Mouse (Mus musculus) CH12.LX (cell line): Measurements from ENCODE around the gene Zmat5. TPM values are rescaled to one million over a fixed set of nuclear protein-coding genes. Genes with fewer than 3 reads are reported as not detected.
"Not testable (repeated sequence)": the region's sequence is repeated elsewhere in the genome, so short reads cannot be mapped to it uniquely, and the experiment has no call there.

ENCODE experiments used
- DNase-seq: peaks from one replicate; pipeline ENCODE4 v3.0.0-alpha.2; 2013; ENCODE audit errors: extremely low read depth
- H3K27ac ChIP-seq: 2 replicates; pipeline ENCODE4 v1.5.1; 2012; ENCODE audit warnings: low read depth, mild to moderate bottlenecking, control low read depth, moderate library complexity; ENCODE audit not compliant: insufficient read depth
- H3K27me3 ChIP-seq: replicated peaks from 2 replicates; pipeline ENCODE3; 2012; ENCODE audit warnings: inconsistent platforms
- H3K36me3 ChIP-seq, 2 experiments: replicated peaks in 1 of 2; 2 replicates each; pipeline versions ENCODE3 to v1.6.1; 2012; ENCODE audit warnings: inconsistent platforms in 1 of 2, low read length in 1 of 2, mild to moderate bottlenecking in 1 of 2, mixed read lengths in 1 of 2, moderate library complexity in 1 of 2; ENCODE audit not compliant: control insufficient read depth in 1 of 2, insufficient read depth in 1 of 2
- H3K4me1 ChIP-seq, 2 experiments: 2 replicates each; pipeline ENCODE4 v1.6.1; 2012; ENCODE audit warnings: inconsistent platforms in 1 of 2, moderate library complexity in 1 of 2; ENCODE audit not compliant: insufficient read depth in 2 of 2, control insufficient read depth in 1 of 2
- H3K4me2 ChIP-seq: 2 replicates; pipeline ENCODE4 v1.6.1; 2012; ENCODE audit warnings: low read depth, mild to moderate bottlenecking, control low read depth; ENCODE audit not compliant: poor library complexity, insufficient read depth, severe bottlenecking
- H3K4me3 ChIP-seq, 3 experiments: fragments of 150-350 bp in 1 of 3; sonication (generic) in 1 of 3; replicated peaks in 1 of 3; 2 replicates each; pipeline versions ENCODE3 to v1.5.1; 2011 to 2012; ENCODE audit warnings: low read depth in 2 of 3, low read length in 2 of 3, mild to moderate bottlenecking in 2 of 3, moderate library complexity in 2 of 3, control low read depth in 1 of 3, improper control_type of control experiment in 1 of 3, inconsistent platforms in 1 of 3, mixed read lengths in 1 of 3; ENCODE audit not compliant: poor library complexity in 1 of 3
- H3K79me2 ChIP-seq: replicated peaks from 2 replicates; pipeline ENCODE4 v1.6.1; 2012; ENCODE audit warnings: mild to moderate bottlenecking, moderate library complexity; ENCODE audit not compliant: control insufficient read depth, poor library complexity, insufficient read depth, severe bottlenecking; ENCODE audit errors: extremely low read depth
- H3K9ac ChIP-seq: 2 replicates; pipeline ENCODE4 v1.6.1; 2012; ENCODE audit warnings: low read depth, mild to moderate bottlenecking, control low read depth, moderate library complexity; ENCODE audit not compliant: insufficient read depth
- H3K9me3 ChIP-seq: replicated peaks from 2 replicates; pipeline ENCODE3; 2012; ENCODE audit warnings: low read length, inconsistent platforms, mixed read lengths
- CTCF ChIP-seq, 2 experiments: IDR thresholded peaks in 1 of 2; conservative IDR thresholded peaks in 1 of 2; 2 replicates each; pipeline ENCODE4 v1.5.1; 2011 to 2012; ENCODE audit warnings: low read depth in 2 of 2, low read length in 2 of 2, improper control_type of control experiment in 1 of 2, inconsistent platforms in 1 of 2, mild to moderate bottlenecking in 1 of 2, moderate library complexity in 1 of 2
- E2F4 ChIP-seq: IDR thresholded peaks from 2 replicates; pipeline ENCODE4 v1.6.1; 2011; ENCODE audit warnings: low read depth, low read length, improper control_type of control experiment; ENCODE audit not compliant: insufficient replicate concordance
- EP300 ChIP-seq: IDR thresholded peaks from 2 replicates; pipeline ENCODE4 v1.6.1; 2011; ENCODE audit warnings: low read length, improper control_type of control experiment
- HCFC1 ChIP-seq: IDR thresholded peaks from 2 replicates; pipeline ENCODE4 v1.6.1; 2012; ENCODE audit warnings: low read depth, mild to moderate bottlenecking, inconsistent platforms, low read length, improper control_type of control experiment
- IRF4 ChIP-seq: IDR thresholded peaks from 2 replicates; pipeline ENCODE4 v1.6.1; 2014; ENCODE audit warnings: low read depth, mild to moderate bottlenecking, inconsistent platforms, low read length, improper control_type of control experiment
- MAX ChIP-seq: IDR thresholded peaks from 2 replicates; pipeline ENCODE4 v1.6.1; 2011; ENCODE audit warnings: low read length, improper control_type of control experiment
- SIN3A ChIP-seq: IDR thresholded peaks from 2 replicates; pipeline ENCODE4 v1.6.1; 2012; ENCODE audit warnings: low read length, improper control_type of control experiment, inconsistent platforms
- UBTF ChIP-seq: IDR thresholded peaks from 2 replicates; pipeline ENCODE4 v1.6.1; 2012; ENCODE audit warnings: low read depth, mild to moderate bottlenecking, inconsistent platforms, low read length, improper control_type of control experiment, moderate library complexity
- ZNF384 ChIP-seq: IDR thresholded peaks from 2 replicates; pipeline ENCODE4 v1.6.1; 2012; ENCODE audit warnings: low read depth, low read length, improper control_type of control experiment, inconsistent platforms
- dilution Hi-C: fragments of 300-500 bp; cut with MboI; formaldehyde crosslinking; loops from 2 replicates; pipeline ENCODE4 v1.14.3; 2020; ENCODE audit warnings: low sequenced_read_pairs; ENCODE audit not compliant: extremely low pct_unique_long_range_greater_than_20kb, extremely low pct_ligation_motif_present
- in situ Hi-C: fragments of 300-500 bp; cut with MboI; formaldehyde crosslinking; loops from 3 replicates; pipeline ENCODE4 v1.14.3; 2019; ENCODE audit warnings: low sequenced_read_pairs, low pct_ligation_motif_present, low pct_unique_long_range_greater_than_20kb, mixed read lengths
- polyA plus RNA-seq: library from polyadenylated mRNA; unstranded; fragments of >175 nt; gene quantifications from 2 replicates; pipeline ENCODE4 v1.2.1, GENCODE M21; 2012; ENCODE audit warnings: low read depth; ENCODE audit not compliant: insufficient read length
- total RNA-seq, 2 experiments: library from RNA; depleted of rRNA; stranded (reverse); fragments of 300-350 nt in 1 of 2; fragments of >200 nt in 1 of 2; gene quantifications; 2 replicates each; pipeline ENCODE4 v1.2.3; 2012 to 2014

Gene Zmat5
- total and polyA plus RNA-seq, 3 experiments = 35.9 to 75.2 (median 51.4) TPM

- Histone ChIP-seq H3K27ac (peak overlapping the region; percentile 59), H3K9ac (peak overlapping the region; percentile 50), H3K27me3 (no peaks in the 10 kb centered on the region), H3K4me3 (peak overlapping the region; percentile 56 to 97 (median 73)), H3K79me2 (peaks cover 29% of the 10 kb centered on the region), H3K9me3 (no peaks in the 10 kb centered on the region), H3K4me1 (peaks cover 3 to 31% of the 10 kb centered on the region in 2 experiments; a peak in 3 of 4 replicates), H3K4me2 (peak overlapping the region; percentile 93), H3K36me3 (peaks cover 12 to 25% of the 10 kb centered on the region in 2 experiments)
- dilution Hi-C loops (no loop called here), in situ Hi-C loops (no loop called here)
- no peak for DNase-seq
- TF ChIP-seq SIN3A (no peak), CTCF (conservative IDR thresholded peaks at IDR 0.05 in 1 of 2, IDR thresholded peaks at IDR 0.05 in 1 of 2; ENCODE audit: low read depth in 2 of 2, low read length in 2 of 2) (peak in 1 of 2 experiments; percentile 9; a peak in 1 of 4 replicates), HCFC1 (no peak), EP300 (no peak), UBTF (0 out of 2 replicates have a peak, but pooled peaks have one; percentile 32), E2F4 (no peak)
These were observed 798 bp upstream of the Zmat5 start for GRCm38 (mm10) chr11:4703688-4704071.

DNA sequence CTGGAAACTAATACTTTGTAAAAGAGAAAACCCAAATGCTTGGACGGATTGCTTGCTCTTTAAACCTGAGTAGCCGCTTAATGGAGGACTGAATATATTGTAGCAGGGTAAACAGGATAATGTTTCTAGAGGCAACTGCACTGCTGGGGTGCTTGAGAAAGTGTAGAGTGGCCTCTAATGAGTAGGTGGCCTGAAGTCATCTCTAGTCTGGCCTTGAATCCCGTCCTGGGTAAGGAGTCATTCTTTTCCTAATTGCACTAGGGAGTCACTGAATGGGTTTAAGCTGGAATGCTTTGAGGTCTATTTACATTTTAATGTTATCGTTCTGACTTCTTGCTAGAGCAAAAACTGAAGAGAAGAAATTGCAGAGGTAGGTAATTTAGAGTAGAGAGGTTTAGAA lies 700 bp downstream of the Zmat5 start:
- peak overlapping the region; percentile 87 for H3K4me2 ChIP-seq
- in situ Hi-C loops (no loop called here), dilution Hi-C loops (no loop called here)
- H3K4me1 ChIP-seq = peaks cover 3 to 31% of the 10 kb centered on the region in 2 experiments; a peak in 3 of 4 replicates
- H3K9ac ChIP-seq = peak overlapping the region; percentile 86
- DNase-seq = no peak
- H3K9me3 ChIP-seq = no peaks in the 10 kb centered on the region
- no peaks in the 10 kb centered on the region for H3K27me3 ChIP-seq
- H3K79me2 ChIP-seq = peaks cover 29% of the 10 kb centered on the region
- TF ChIP-seq MAX (no peak), IRF4 (0 out of 2 replicates have a peak, but pooled peaks have one; percentile 13)
- H3K4me3 ChIP-seq = peak overlapping the region; percentile 56 to 97 (median 90)
- H3K36me3 ChIP-seq = peaks cover 12 to 30% of the 10 kb centered on the region in 2 experiments
- H3K27ac ChIP-seq = no peak overlapping the region

- dilution Hi-C loops, H3K79me2 ChIP-seq: not testable (repeated sequence)
- peaks cover 0 to 22% of the 10 kb centered on the region in 2 experiments for H3K36me3 ChIP-seq
- TF ChIP-seq ZNF384 = peak; percentile 60; the same call in 1 of the 2 replicates
- TF ChIP-seq, all 38 proteins: peak for 1; not testable (repeated sequence) for 37
- H3K9me3 ChIP-seq, H3K27me3 ChIP-seq, H3K4me3 ChIP-seq, H3K27ac ChIP-seq, H3K4me2 ChIP-seq, in situ Hi-C loops, DNase-seq, H3K9ac ChIP-seq: not testable (repeated sequence)
- H3K4me1 ChIP-seq = peaks cover 11 to 48% of the 10 kb centered on the region in 2 experiments
These were observed 5.7 kb downstream of the Zmat5 start for GRCm38 (mm10) chr11:4710188-4710587.
